Mouse (Mus musculus): Measurements from ENCODE around the gene Afap1l2.

The Afap1l2 gene

GRCm38 (mm10) chr19:56867701-56868100 lies 140.3 kb downstream of the Afap1l2 start:
- DNase-seq = no peak

Measured in right cerebral cortex, postnatal 14 days (tissue).